Mouse (Mus musculus) cerebellum, adult 18-20 months (tissue): ENCODE data around the gene Fetub.
"Not testable (repeated sequence)": the region's sequence is repeated elsewhere in the genome, so short reads cannot be mapped to it uniquely, and the experiment has no call there.

ENCODE experiments used
- DNase-seq, 2 experiments: peaks; one replicate each; pipeline ENCODE4 v3.0.0; 2021

The Fetub gene

GRCm38 (mm10) chr16:22911986-22912385 lies 6.1 kb upstream of the Fetub start:
- DNase-seq: no peak

- no peak for DNase-seq
Observed at GRCm38 (mm10) chr16:22912886-22913285, 5.2 kb upstream of the Fetub start.

GRCm38 (mm10) chr16:22914276-22914675 lies 3.9 kb upstream of the Fetub start:
- DNase-seq: no peak

- DNase-seq: no peak
Observed at GRCm38 (mm10) chr16:22918664-22919312, 654 bp downstream of the Fetub start.

GRCm38 (mm10) chr16:22919971-22920854 lies 2.1 kb downstream of the Fetub start:
- no peak for DNase-seq

GRCm38 (mm10) chr16:22921761-22922160 lies 3.6 kb downstream of the Fetub start:
- DNase-seq: no peak

GRCm38 (mm10) chr16:22922433-22922832 lies 4.3 kb downstream of the Fetub start:
- DNase-seq: no peak

- no peak for DNase-seq
Observed at GRCm38 (mm10) chr16:22929575-22929974, 11.4 kb downstream of the Fetub start.

- no peak for DNase-seq
Observed at GRCm38 (mm10) chr16:22931431-22932200, 13.5 kb downstream of the Fetub start.

- no peak for DNase-seq
Observed at GRCm38 (mm10) chr16:22937631-22938030, 19.5 kb downstream of the Fetub start.

GRCm38 (mm10) chr16:22938541-22938940 lies 20.4 kb downstream of the Fetub start:
- DNase-seq: no peak

GRCm38 (mm10) chr16:22939120-22939695 lies 21.1 kb downstream of the Fetub start:
- DNase-seq: no peak

- DNase-seq: not testable (repeated sequence)
Observed at GRCm38 (mm10) chr16:22941825-22942476, 23.8 kb downstream of the Fetub start.

- DNase-seq: no peak
Observed at GRCm38 (mm10) chr16:22947371-22947770, 29.2 kb downstream of the Fetub start.

- no peak for DNase-seq
Observed at GRCm38 (mm10) chr16:22950840-22951395, 32.8 kb downstream of the Fetub start, which contains the start of gene Hrg. Hrg (plus strand) TSS chr16:22951072.

- DNase-seq: no peak
Observed at GRCm38 (mm10) chr16:22953069-22953468, 34.9 kb downstream of the Fetub start.

- DNase-seq: no peak
Observed at GRCm38 (mm10) chr16:22955397-22956084, 37.4 kb downstream of the Fetub start.

GRCm38 (mm10) chr16:22956085-22956439 lies 37.9 kb downstream of the Fetub start:
- DNase-seq: no peak

GRCm38 (mm10) chr16:22961073-22961472 lies 42.9 kb downstream of the Fetub start:
- no peak for DNase-seq

- no peak for DNase-seq
Observed at GRCm38 (mm10) chr16:22962256-22962655, 44.1 kb downstream of the Fetub start.

GRCm38 (mm10) chr16:22963293-22963692 lies 45.2 kb downstream of the Fetub start:
- DNase-seq: no peak
